Mouse (Mus musculus): Measurements from ENCODE around the gene Lmln. TPM values are rescaled to one million over a fixed set of nuclear protein-coding genes. Genes with fewer than 3 reads are reported as not detected.
"Not testable (repeated sequence)": the region's sequence is repeated elsewhere in the genome, so short reads cannot be mapped to it uniquely, and the experiment has no call there.

The Lmln gene
- polyA plus RNA-seq, 1 experiment from 2014 or later, result 3.3 TPM

DNA sequence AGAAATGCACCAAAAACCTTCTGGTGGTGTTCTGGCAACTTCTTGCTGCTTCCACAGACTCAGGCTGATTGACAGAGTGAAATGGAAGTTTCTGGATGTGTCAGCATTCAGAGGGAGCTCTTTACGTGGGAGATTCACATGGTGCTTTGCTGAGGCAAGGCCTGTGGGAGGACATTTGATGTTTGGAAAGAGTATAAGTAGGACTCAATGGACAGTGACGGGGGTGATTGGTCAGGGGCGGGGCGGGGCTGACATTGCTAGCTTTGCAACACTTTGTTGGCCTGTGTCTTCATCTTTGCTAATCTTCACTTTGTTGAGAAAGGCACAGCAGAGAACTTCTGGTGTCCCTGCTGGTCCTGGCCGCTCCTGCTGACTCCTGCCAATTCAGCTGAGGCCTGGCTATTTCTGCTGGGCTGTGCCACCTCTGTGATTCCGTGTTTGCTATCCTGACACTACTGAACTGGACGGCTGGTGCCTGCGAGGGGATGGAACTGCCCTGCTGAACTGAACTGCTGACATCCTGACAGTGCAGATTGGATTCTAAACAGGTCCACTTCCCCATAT is 107.2 kb downstream of the Lmln start:
- no peak overlapping the region for H3K9ac ChIP-seq (ENCODE audit: low read depth, low read length)
- H3K4me3 ChIP-seq (ENCODE audit: low read depth, low read length), result no peak overlapping the region
- 69% methylated on average over 8 of the region's 8 CpGs for WGBS (ENCODE audit: insufficient replicate concordance)
- H3K36me3 ChIP-seq (ENCODE audit: control insufficient read depth, insufficient read depth, low read length), result no peaks in the 10 kb centered on the region
- no peaks in the 10 kb centered on the region for H3K27me3 ChIP-seq (ENCODE audit: control insufficient read depth, insufficient read depth, low read length)
- H3K4me1 ChIP-seq (ENCODE audit: control insufficient read depth, insufficient read depth, low read length), result no peaks in the 10 kb centered on the region
- H3K9me3 ChIP-seq (replicated peaks; ENCODE audit: control insufficient read depth, low read length), result no peaks in the 10 kb centered on the region
- H3K4me2 ChIP-seq, result no peak overlapping the region
- no peak overlapping the region for H3K27ac ChIP-seq (ENCODE audit: low read depth, low read length)
- ATAC-seq (replicated peaks; ENCODE audit: insufficient number of reproducible peaks, low FRiP score, low TSS enrichment), result no peak

DNA sequence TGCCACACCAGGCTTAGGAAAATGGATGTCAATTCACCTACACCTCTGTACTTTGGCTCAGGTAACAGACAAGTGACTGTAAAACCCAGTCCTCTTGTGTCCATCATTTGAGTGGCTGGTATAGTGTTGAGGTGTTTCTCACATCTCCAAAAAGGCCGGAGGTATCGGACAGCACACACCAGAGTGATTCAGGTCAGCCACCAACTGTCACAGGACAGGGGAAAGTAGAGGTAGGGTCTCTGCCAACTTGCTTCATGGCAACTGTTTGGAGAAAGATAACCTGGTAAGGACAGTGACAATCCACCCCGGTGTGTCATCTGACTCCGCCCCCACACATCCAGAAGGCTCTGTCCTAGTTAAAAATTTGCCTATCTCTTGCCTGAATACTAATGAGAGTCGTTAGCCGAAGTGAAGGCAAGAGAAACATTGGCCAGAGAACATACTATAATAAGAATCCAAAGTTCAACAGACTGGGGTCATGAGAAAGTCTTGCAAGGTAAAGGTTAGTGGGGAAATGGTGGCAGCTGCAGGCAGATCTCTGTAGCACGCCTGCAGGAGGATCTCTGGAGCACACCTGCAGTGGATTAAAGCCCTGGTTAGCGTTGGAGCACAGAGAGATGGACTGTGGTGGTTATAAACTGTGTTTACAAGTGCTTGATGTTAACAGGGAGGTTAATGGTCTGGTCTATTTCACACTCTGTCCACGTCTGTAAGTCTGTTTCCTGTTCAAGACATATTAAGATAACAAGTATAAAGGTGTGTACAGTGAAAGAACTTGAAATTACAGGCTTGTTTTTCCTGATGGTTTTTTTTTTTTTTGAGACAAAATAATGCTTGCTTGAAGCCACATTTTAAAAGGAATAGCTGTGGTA is 108.6 kb downstream of the Lmln start:
- WGBS (ENCODE audit: insufficient replicate concordance), result 65% methylated on average over 9 of the region's 9 CpGs
- Histone ChIP-seq H3K9ac (ENCODE audit: low read depth, low read length) (no peak overlapping the region), H3K9me3 (replicated peaks; ENCODE audit: control insufficient read depth, low read length) (no peaks in the 10 kb centered on the region), H3K4me3 (ENCODE audit: low read depth, low read length) (no peak overlapping the region), H3K4me1 (ENCODE audit: control insufficient read depth, insufficient read depth, low read length) (no peaks in the 10 kb centered on the region), H3K27me3 (ENCODE audit: control insufficient read depth, insufficient read depth, low read length) (no peaks in the 10 kb centered on the region), H3K4me2 (no peak overlapping the region), H3K36me3 (ENCODE audit: control insufficient read depth, insufficient read depth, low read length) (no peaks in the 10 kb centered on the region), H3K27ac (ENCODE audit: low read depth, low read length) (no peak overlapping the region)
- ATAC-seq (replicated peaks; ENCODE audit: insufficient number of reproducible peaks, low FRiP score, low TSS enrichment), result no peak

DNA sequence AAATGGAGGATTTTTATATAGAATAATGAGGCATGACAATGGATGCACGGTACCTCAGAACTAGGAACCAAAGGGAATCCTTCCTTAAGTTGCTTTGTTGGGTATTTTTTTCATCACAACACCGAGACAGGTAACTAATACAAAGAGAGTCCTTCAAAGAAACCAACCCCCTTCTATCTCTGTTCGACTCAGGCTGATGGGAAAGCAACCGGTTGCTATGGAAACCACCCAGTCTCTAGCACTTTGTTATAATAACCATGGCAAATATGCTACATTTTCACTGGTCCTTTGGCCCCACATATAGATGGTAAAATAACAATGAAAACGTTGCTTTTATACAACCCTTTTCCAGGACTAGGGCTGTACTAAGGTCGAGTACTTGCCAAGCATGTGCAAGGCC is 109.5 kb downstream of the Lmln start:
- H3K27ac ChIP-seq (ENCODE audit: low read depth, low read length), result no peak overlapping the region
- H3K9me3 ChIP-seq (replicated peaks; ENCODE audit: control insufficient read depth, low read length), result no peaks in the 10 kb centered on the region
- H3K27me3 ChIP-seq (ENCODE audit: control insufficient read depth, insufficient read depth, low read length), result no peaks in the 10 kb centered on the region
- H3K9ac ChIP-seq (ENCODE audit: low read depth, low read length), result no peak overlapping the region
- 75% methylated on average over 6 of the region's 6 CpGs for WGBS (ENCODE audit: insufficient replicate concordance)
- no peak for ATAC-seq (replicated peaks; ENCODE audit: insufficient number of reproducible peaks, low FRiP score, low TSS enrichment)
- no peak overlapping the region for H3K4me3 ChIP-seq (ENCODE audit: low read depth, low read length)
- no peaks in the 10 kb centered on the region for H3K36me3 ChIP-seq (ENCODE audit: control insufficient read depth, insufficient read depth, low read length)
- no peaks in the 10 kb centered on the region for H3K4me1 ChIP-seq (ENCODE audit: control insufficient read depth, insufficient read depth, low read length)
- no peak overlapping the region for H3K4me2 ChIP-seq

DNA sequence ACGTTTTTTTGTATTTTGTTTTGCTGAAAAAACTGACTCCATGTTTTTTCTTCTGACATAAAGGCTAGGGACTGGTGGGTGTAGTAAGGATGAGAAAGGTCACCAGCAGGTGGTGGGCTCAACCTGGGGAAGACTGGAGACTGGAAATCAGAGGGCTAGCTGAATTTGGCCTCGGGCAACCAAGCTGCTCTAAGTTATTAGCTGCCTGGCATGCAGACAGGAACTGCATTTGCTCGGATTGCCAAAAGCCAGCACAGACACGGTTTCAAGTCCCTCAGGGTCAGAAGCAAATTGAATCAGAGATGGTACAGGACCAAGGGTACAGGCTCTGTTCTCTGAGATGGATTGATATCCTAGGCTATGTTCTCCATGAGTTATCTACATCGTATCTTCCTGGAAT is 110.8 kb downstream of the Lmln start:
- ATAC-seq (replicated peaks; ENCODE audit: insufficient number of reproducible peaks, low FRiP score, low TSS enrichment), result no peak
- WGBS (ENCODE audit: insufficient replicate concordance), result 72% methylated on average over 5 of the region's 5 CpGs
- peaks cover under 1% of the 10 kb centered on the region; the same call in 1 of the 2 replicates for H3K4me1 ChIP-seq (ENCODE audit: control insufficient read depth, insufficient read depth, low read length)

DNA sequence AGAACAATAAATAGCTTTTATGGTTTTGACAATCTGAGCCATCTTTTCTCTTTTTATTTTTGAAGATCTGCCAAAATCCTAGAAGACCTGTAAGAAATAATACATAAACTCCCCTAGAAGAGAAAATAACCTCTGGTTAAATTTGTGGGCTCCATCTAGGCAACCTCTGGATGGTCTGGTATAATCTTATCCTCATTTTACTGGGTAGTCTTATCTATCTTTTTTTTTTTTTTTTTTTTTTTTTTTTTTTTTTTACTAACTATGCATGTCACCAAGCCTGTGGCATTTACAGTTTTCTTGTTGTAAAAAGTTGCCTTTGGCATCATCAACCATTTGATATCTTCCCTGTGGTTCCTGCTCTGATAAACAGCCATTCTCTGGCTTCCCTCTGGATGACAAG is 112.4 kb downstream of the Lmln start:
- Histone ChIP-seq H3K4me2 (no peak overlapping the region), H3K36me3 (ENCODE audit: control insufficient read depth, insufficient read depth, low read length) (no peaks in the 10 kb centered on the region), H3K27me3 (ENCODE audit: control insufficient read depth, insufficient read depth, low read length) (no peaks in the 10 kb centered on the region), H3K4me3 (ENCODE audit: low read depth, low read length) (no peak overlapping the region), H3K9me3 (replicated peaks; ENCODE audit: control insufficient read depth, low read length) (no peaks in the 10 kb centered on the region), H3K27ac (ENCODE audit: low read depth, low read length) (no peak overlapping the region), H3K9ac (ENCODE audit: low read depth, low read length) (no peak overlapping the region), H3K4me1 (ENCODE audit: control insufficient read depth, insufficient read depth, low read length) (peaks cover 2% of the 10 kb centered on the region; the same call in 1 of the 2 replicates)
- ATAC-seq (replicated peaks; ENCODE audit: insufficient number of reproducible peaks, low FRiP score, low TSS enrichment), result no peak

More for the DNA sequence above, 110.8 kb downstream of the Lmln start:
- Histone ChIP-seq H3K4me2 (no peak overlapping the region), H3K9ac (ENCODE audit: low read depth, low read length) (no peak overlapping the region), H3K4me3 (ENCODE audit: low read depth, low read length) (no peak overlapping the region), H3K27ac (ENCODE audit: low read depth, low read length) (no peak overlapping the region), H3K36me3 (ENCODE audit: control insufficient read depth, insufficient read depth, low read length) (no peaks in the 10 kb centered on the region), H3K9me3 (replicated peaks; ENCODE audit: control insufficient read depth, low read length) (no peaks in the 10 kb centered on the region), H3K27me3 (ENCODE audit: control insufficient read depth, insufficient read depth, low read length) (no peaks in the 10 kb centered on the region)

DNA sequence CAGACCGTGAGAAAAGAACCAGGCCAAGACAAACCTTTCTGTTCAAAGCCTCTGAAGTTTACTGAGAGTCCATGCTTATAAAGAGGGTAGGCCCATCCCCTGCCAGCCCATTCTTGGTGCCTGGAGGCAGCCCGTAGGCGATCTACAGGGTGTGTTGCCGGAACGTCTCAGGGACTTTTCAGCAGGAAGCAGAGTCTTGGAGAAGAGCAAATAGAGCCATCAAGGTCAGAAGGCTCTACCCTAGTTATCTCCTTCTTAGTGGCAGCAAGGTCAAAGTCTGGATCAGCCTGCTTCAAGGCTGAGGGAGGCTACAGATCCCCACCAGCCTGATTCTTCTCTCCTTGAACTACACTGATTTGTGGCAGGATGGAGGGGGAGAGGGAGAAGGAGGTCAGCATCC is 114.5 kb downstream of the Lmln start:
- H3K4me3 ChIP-seq (ENCODE audit: low read depth, low read length); H3K4me2 ChIP-seq; H3K36me3 ChIP-seq (ENCODE audit: control insufficient read depth, insufficient read depth, low read length); H3K27me3 ChIP-seq (ENCODE audit: control insufficient read depth, insufficient read depth, low read length); H3K9ac ChIP-seq (ENCODE audit: low read depth, low read length); ATAC-seq (replicated peaks; ENCODE audit: insufficient number of reproducible peaks, low FRiP score, low TSS enrichment); H3K9me3 ChIP-seq (replicated peaks; ENCODE audit: control insufficient read depth, low read length); H3K27ac ChIP-seq (ENCODE audit: low read depth, low read length); H3K4me1 ChIP-seq (ENCODE audit: control insufficient read depth, insufficient read depth, low read length): not testable (repeated sequence)
- WGBS (ENCODE audit: insufficient replicate concordance), result 78% methylated on average over 5 of the region's 5 CpGs

MicroRNA genes within 50 kb of the gene (microRNA counts, 519-probe panel; counts per million panel counts)
- 32.2 counts per million for microRNA mmu-miR-1947

Small RNA genes lying within 50 kb of the gene (microRNA-seq; reads per million reads assigned to microRNA genes)
- not detected for gene Gm22231 (ENCODE audit: borderline number of aligned reads)
- gene Mir1947 (ENCODE audit: borderline number of aligned reads), result 7.9 reads per million, percentile 44 among the genes with 10 or more reads in this experiment

Other genes with a start within 250 kb of the Lmln start
- gene Fyttd1, start 185.0 kb upstream of the Lmln start, polyA plus RNA-seq (2014; fragmentation: Nextera tagmentation; extraction: Ambion mirVana), result 164 and 172 TPM in 2 replicates
- gene Rubcn, start 184.8 kb upstream of the Lmln start, polyA plus RNA-seq (2014; fragmentation: Nextera tagmentation; extraction: Ambion mirVana), result 19.5 and 22.3 TPM in 2 replicates
- gene Lrch3, start 148.4 kb upstream of the Lmln start, polyA plus RNA-seq (2014; fragmentation: Nextera tagmentation; extraction: Ambion mirVana), result 21.6 and 25.3 TPM in 2 replicates
- 1.7 and 1.9 TPM in 2 replicates for gene Iqcg, start 6.3 kb upstream of the Lmln start, polyA plus RNA-seq (2014; fragmentation: Nextera tagmentation; extraction: Ambion mirVana)
- gene Rpl35a, start 6.1 kb upstream of the Lmln start, polyA plus RNA-seq (2014; fragmentation: Nextera tagmentation; extraction: Ambion mirVana), result 744 and 805 TPM in 2 replicates
- 15.1 and 17.2 TPM in 2 replicates for gene Osbpl11, start 122.5 kb downstream of the Lmln start, polyA plus RNA-seq (2014; fragmentation: Nextera tagmentation; extraction: Ambion mirVana)
- gene Snx4, start 188.9 kb downstream of the Lmln start, polyA plus RNA-seq (2014; fragmentation: Nextera tagmentation; extraction: Ambion mirVana), result 75.2 and 93.8 TPM in 2 replicates